Mouse (Mus musculus): ENCODE data around the gene Galnt7.

DNA sequence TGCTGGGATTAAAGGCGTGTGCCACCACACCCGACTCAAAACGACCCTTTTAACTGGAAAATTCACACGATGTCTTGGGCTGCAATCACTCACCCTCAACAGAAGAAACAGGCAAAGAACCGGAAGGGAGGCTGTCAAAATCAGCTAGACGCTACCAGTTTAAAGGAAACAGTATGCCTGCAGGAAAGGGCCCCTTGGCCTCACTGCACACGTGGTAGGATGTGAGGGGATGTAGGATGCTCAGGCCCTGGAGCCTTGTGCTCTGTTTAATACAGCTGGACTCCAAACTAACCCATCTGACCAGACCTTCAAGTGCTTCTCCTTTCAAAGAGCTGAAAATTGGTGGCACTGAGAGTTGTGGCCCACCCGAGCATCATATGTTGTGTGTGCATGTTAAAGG, 62.8 kb downstream of the Galnt7 start:
- TF ChIP-seq CTCF (conservative IDR thresholded peaks at IDR 0.05 in 1 of 2, IDR thresholded peaks at IDR 0.05 in 1 of 2; ENCODE audit: low read depth in 2 of 2, low read length in 2 of 2) = no peak
- TF ChIP-seq E2F4 (IDR thresholded peaks at IDR 0.05; ENCODE audit: insufficient replicate concordance, low read depth, low read length) = no peak
- TF ChIP-seq USF2 (conservative IDR thresholded peaks at IDR 0.05; ENCODE audit: low read depth, low read length) = no peak
- TF ChIP-seq RAD21 (IDR thresholded peaks at IDR 0.05; ENCODE audit: low read depth, low read length) = no peak
- TF ChIP-seq MAFK (IDR thresholded peaks at IDR 0.05; ENCODE audit: insufficient replicate concordance, low read length) = no peak
- no peak for TF ChIP-seq ZMIZ1 (IDR thresholded peaks at IDR 0.05; ENCODE audit: low read depth, low read length)
- no peak; the same call in 1 of the 2 replicates for TF ChIP-seq MXI1 (IDR thresholded peaks at IDR 0.05; ENCODE audit: low read depth, low read length)
- no peak for TF ChIP-seq POLR2A (IDR thresholded peaks at IDR 0.05; ENCODE audit: low read depth, low read length)
- TF ChIP-seq RCOR1 (conservative IDR thresholded peaks at IDR 0.05; ENCODE audit: low read depth, low read length) = no peak
- no peak for TF ChIP-seq ETS1 (conservative IDR thresholded peaks at IDR 0.05; ENCODE audit: low read depth, low read length)
- no peak for TF ChIP-seq USF1 (IDR thresholded peaks at IDR 0.05; ENCODE audit: low read depth, low read length)
- TF ChIP-seq EP300 (IDR thresholded peaks at IDR 0.05; ENCODE audit: low read length) = no peak
- TF ChIP-seq CHD2 (IDR thresholded peaks at IDR 0.05; ENCODE audit: low read length) = no peak

Data from CH12.LX (cell line).